8 mouse cellular contexts compared by ENCODE assay signal in genomic region chr3:89417840-89418169, GRCm38 (mm10). TPM values are rescaled to one million over a fixed set of nuclear protein-coding genes. Genes with fewer than 3 reads are reported as not detected.
A peak's percentile ranks its signal among the peaks of the same experiment; 100 is the strongest.
DNase-seq lines count a peak whose midpoint lies in the region; ATAC-seq and TF ChIP-seq lines count a peak whose summit lies in the region.

No protein-coding gene starts in this region.

- peak overlapping the region; percentile 70 for H3K9ac ChIP-seq in kidney, embryonic 14.5 days (ENCODE audit: low read depth, low read length)
- H3K9ac ChIP-seq in hindbrain, postnatal 0 days (replicated peaks; ENCODE audit: low read length), result peak overlapping the region; percentile 40
- H3K9ac ChIP-seq in midbrain, embryonic 16.5 days (ENCODE audit: low read depth, low read length), result peak overlapping the region; percentile 37; the same call in 1 of the 2 replicates

- TF ChIP-seq POLR2A in cortical plate, adult 2 months (IDR thresholded peaks at IDR 0.05; ENCODE audit: extremely low read depth, insufficient read depth, low read length), result no peak

- 0% methylated on average over 20 of the region's 20 CpGs for WGBS in kidney, embryonic 14.5 days
- under 1% methylated on average over 20 of the region's 20 CpGs for WGBS in hindbrain, postnatal 0 days
- under 1% methylated on average over 20 of the region's 20 CpGs for WGBS in midbrain, embryonic 16.5 days

- ATAC-seq in kidney, embryonic 14.5 days (ENCODE audit: low FRiP score, low TSS enrichment), result peak; percentile 26
- ATAC-seq in hindbrain, postnatal 0 days, result peak; percentile 59
- peak; percentile 64 for ATAC-seq in midbrain, embryonic 16.5 days

- peak overlapping the region; percentile 78 for H3K4me2 ChIP-seq in kidney, embryonic 14.5 days (replicated peaks; ENCODE audit: low read depth, low read length)
- peak overlapping the region; percentile 99 for H3K4me2 ChIP-seq in hindbrain, postnatal 0 days (ENCODE audit: low read depth, low read length)
- H3K4me2 ChIP-seq in midbrain, embryonic 16.5 days (ENCODE audit: low read length), result peak overlapping the region; percentile 93

- peak overlapping the region; percentile 80 for H3K4me3 ChIP-seq in kidney, embryonic 14.5 days (ENCODE audit: low read length)
- H3K4me3 ChIP-seq in cortical plate, adult 2 months (ENCODE audit: insufficient read depth, low read length), result peak overlapping the region; percentile 73
- H3K4me3 ChIP-seq in hindbrain, postnatal 0 days (ENCODE audit: low read length), result peak overlapping the region; percentile 70
- H3K4me3 ChIP-seq in midbrain, embryonic 16.5 days (ENCODE audit: low read depth, low read length), result peak overlapping the region; percentile 63

- H3K9me3 ChIP-seq in kidney, embryonic 14.5 days (ENCODE audit: control insufficient read depth, low read length), result no peaks in the 10 kb centered on the region
- no peaks in the 10 kb centered on the region for H3K9me3 ChIP-seq in hindbrain, postnatal 0 days (ENCODE audit: low read length)
- no peaks in the 10 kb centered on the region for H3K9me3 ChIP-seq in midbrain, embryonic 16.5 days (replicated peaks; ENCODE audit: control insufficient read depth, low read length, poor library complexity, severe bottlenecking)

- H3K4me1 ChIP-seq in kidney, embryonic 14.5 days (ENCODE audit: control insufficient read depth, insufficient read depth, low read length), result peaks cover 36% of the 10 kb centered on the region
- H3K4me1 ChIP-seq in cortical plate, adult 2 months (ENCODE audit: control insufficient read depth, insufficient read depth, low read length), result peaks cover 3% of the 10 kb centered on the region; the same call in 1 of the 2 replicates
- peaks cover 14% of the 10 kb centered on the region for H3K4me1 ChIP-seq in hindbrain, postnatal 0 days (ENCODE audit: insufficient read depth, low read length)
- H3K4me1 ChIP-seq in midbrain, embryonic 16.5 days (ENCODE audit: control insufficient read depth, insufficient read depth, low read length), result peaks cover 19% of the 10 kb centered on the region

- no peaks in the 10 kb centered on the region for H3K27me3 ChIP-seq in kidney, embryonic 14.5 days (ENCODE audit: control insufficient read depth, insufficient read depth, low read length)
- no peaks in the 10 kb centered on the region for H3K27me3 ChIP-seq in hindbrain, postnatal 0 days (ENCODE audit: insufficient read depth, low read length)
- no peaks in the 10 kb centered on the region for H3K27me3 ChIP-seq in midbrain, embryonic 16.5 days (ENCODE audit: control insufficient read depth, insufficient read depth, low read depth, low read length)

- H3K27ac ChIP-seq in kidney, embryonic 14.5 days (ENCODE audit: low read depth, low read length), result peak overlapping the region; percentile 99
- H3K27ac ChIP-seq in cortical plate, adult 2 months (ENCODE audit: insufficient read depth, low read length), result no peak overlapping the region
- H3K27ac ChIP-seq in hindbrain, postnatal 0 days, result no peak overlapping the region
- peak overlapping the region; percentile 12; the same call in 1 of the 2 replicates for H3K27ac ChIP-seq in midbrain, embryonic 16.5 days (ENCODE audit: low read length)

- no peak for DNase-seq in kidney, adult 8-10 months
- DNase-seq in hindbrain, postnatal 0 days (ENCODE audit: low spot score), result peak; percentile 83
- no peak for DNase-seq in cerebellum, postnatal 10 days
- DNase-seq in cerebellum, postnatal 25 days, result no peak
- DNase-seq in layer of hippocampus, adult 9-10 months (ENCODE audit: low spot score), result no peak

- H3K36me3 ChIP-seq in kidney, embryonic 14.5 days (ENCODE audit: control insufficient read depth, insufficient read depth, low read length), result peaks cover 37% of the 10 kb centered on the region
- H3K36me3 ChIP-seq in hindbrain, postnatal 0 days (ENCODE audit: insufficient read depth, low read length), result peaks cover 11% of the 10 kb centered on the region
- H3K36me3 ChIP-seq in midbrain, embryonic 16.5 days (ENCODE audit: control insufficient read depth, insufficient read depth, low read length), result peaks cover 4% of the 10 kb centered on the region; the same call in 1 of the 2 replicates

- no peak for TF ChIP-seq CTCF in cortical plate, adult 2 months (IDR thresholded peaks at IDR 0.05; ENCODE audit: extremely low read depth, insufficient read depth, low read length)
- no peak for TF ChIP-seq CTCF in hindbrain, postnatal 0 days (IDR thresholded peaks at IDR 0.05; ENCODE audit: low read depth)

RNA-seq across cellular contexts. Expression of gene Cks1b, which starts 0.4 kb away (rescaled TPM):
- 632 and 773 TPM in 2 replicates for polyA plus RNA-seq in kidney, embryonic 14.5 days (2014; fragmentation: Nextera tagmentation; extraction: Ambion mirVana)
- polyA plus RNA-seq in cortical plate, adult 2 months (2012; rRNA removed), result 5.2 and 5.4 TPM in 2 replicates
- 43.6 and 45.6 TPM in 2 replicates for total RNA-seq in hindbrain, postnatal 0 days (2014; rRNA removed)
- polyA plus RNA-seq in hindbrain, postnatal 0 days (2015; fragmentation: Nextera tagmentation; extraction: Ambion mirVana), result 103 and 107 TPM in 2 replicates
- polyA plus RNA-seq in midbrain, embryonic 16.5 days (2015; fragmentation: Nextera tagmentation; extraction: Ambion mirVana), result 77.1 and 86.2 TPM in 2 replicates

RNA-seq across cellular contexts. Expression of gene Shc1, which starts 0.4 kb away (rescaled TPM):
- 42.8 and 64.0 TPM in 2 replicates for polyA plus RNA-seq in kidney, embryonic 14.5 days (2014; fragmentation: Nextera tagmentation; extraction: Ambion mirVana)
- polyA plus RNA-seq in cortical plate, adult 2 months (2012; rRNA removed), result 17.5 and 18.0 TPM in 2 replicates
- 29.6 and 33.4 TPM in 2 replicates for total RNA-seq in hindbrain, postnatal 0 days (2014; rRNA removed)
- polyA plus RNA-seq in hindbrain, postnatal 0 days (2015; fragmentation: Nextera tagmentation; extraction: Ambion mirVana), result 12.8 and 13.9 TPM in 2 replicates
- 13.2 and 14.9 TPM in 2 replicates for polyA plus RNA-seq in midbrain, embryonic 16.5 days (2015; fragmentation: Nextera tagmentation; extraction: Ambion mirVana)

RNA-seq across cellular contexts. Expression of gene Flad1, which starts 6.1 kb away (rescaled TPM):
- polyA plus RNA-seq in kidney, embryonic 14.5 days (2014; fragmentation: Nextera tagmentation; extraction: Ambion mirVana), result 19.6 and 24.9 TPM in 2 replicates
- polyA plus RNA-seq in cortical plate, adult 2 months (2012; rRNA removed), result 45.4 and 48.7 TPM in 2 replicates
- 32.1 and 40.7 TPM in 2 replicates for total RNA-seq in hindbrain, postnatal 0 days (2014; rRNA removed)
- polyA plus RNA-seq in hindbrain, postnatal 0 days (2015; fragmentation: Nextera tagmentation; extraction: Ambion mirVana), result 23.8 and 26.8 TPM in 2 replicates
- polyA plus RNA-seq in midbrain, embryonic 16.5 days (2015; fragmentation: Nextera tagmentation; extraction: Ambion mirVana), result 35.4 and 39.1 TPM in 2 replicates

RNA-seq across cellular contexts. Expression of gene Pygo2, which starts 12.2 kb away (rescaled TPM):
- polyA plus RNA-seq in kidney, embryonic 14.5 days (2014; fragmentation: Nextera tagmentation; extraction: Ambion mirVana), result 45.7 and 53.0 TPM in 2 replicates
- 43.4 and 47.2 TPM in 2 replicates for polyA plus RNA-seq in cortical plate, adult 2 months (2012; rRNA removed)
- 74.1 and 74.7 TPM in 2 replicates for total RNA-seq in hindbrain, postnatal 0 days (2014; rRNA removed)
- polyA plus RNA-seq in hindbrain, postnatal 0 days (2015; fragmentation: Nextera tagmentation; extraction: Ambion mirVana), result 28.8 and 31.0 TPM in 2 replicates
- 47.6 and 48.7 TPM in 2 replicates for polyA plus RNA-seq in midbrain, embryonic 16.5 days (2015; fragmentation: Nextera tagmentation; extraction: Ambion mirVana)

RNA-seq across cellular contexts. Expression of gene Lenep, which starts 15.2 kb away (rescaled TPM):
- polyA plus RNA-seq in kidney, embryonic 14.5 days (2014; fragmentation: Nextera tagmentation; extraction: Ambion mirVana), result not detected in 2 replicates
- 5.1 and 5.9 TPM in 2 replicates for polyA plus RNA-seq in cortical plate, adult 2 months (2012; rRNA removed)
- total RNA-seq in hindbrain, postnatal 0 days (2014; rRNA removed), result not detected in 2 replicates
- polyA plus RNA-seq in hindbrain, postnatal 0 days (2015; fragmentation: Nextera tagmentation; extraction: Ambion mirVana), result not detected in 2 replicates
- 1.4 TPM in 1 of 2 replicates, not detected in the other for polyA plus RNA-seq in midbrain, embryonic 16.5 days (2015; fragmentation: Nextera tagmentation; extraction: Ambion mirVana)

Comparison
In these comparisons a context has a peak if more than half of its experiments do, and no peak if none do; other contexts are left out.
1. H3K27ac ChIP-seq: peak in kidney, embryonic 14.5 days (single experiment) and midbrain, embryonic 16.5 days (single experiment); none in cortical plate, adult 2 months (single experiment) and hindbrain, postnatal 0 days (single experiment).
2. RNA of gene Cks1b, which starts 0.4 kb away (polyA plus RNA-seq): 632 to 773 TPM in kidney, embryonic 14.5 days, 103 to 107 TPM in hindbrain, postnatal 0 days and 77.1 to 86.2 TPM in midbrain, embryonic 16.5 days; 5.2 to 5.4 TPM in cortical plate, adult 2 months; every median in the first group is over 10 times any median in the second.
3. Peak in every context shown above with its lines, with median percentiles within 50 percentile points of each other: ATAC-seq, H3K4me2 ChIP-seq, H3K4me3 ChIP-seq and H3K9ac ChIP-seq.